Mouse (Mus musculus): ENCODE results near the gene Capn13.
A peak's percentile ranks its signal among the peaks of the same experiment; 100 is the strongest.
"Not testable (repeated sequence)": the region's sequence is repeated elsewhere in the genome, so short reads cannot be mapped to it uniquely, and the experiment has no call there.

Gene Capn13

GRCm38 (mm10) chr17:73277770-73278169 lies 122.9 kb downstream of the Capn13 start:
- DNase-seq (ENCODE audit: low read depth, low spot score) = peak; percentile 25

- DNase-seq (ENCODE audit: low read depth, low spot score) = no peak
Observed at GRCm38 (mm10) chr17:73275066-73275465, 125.6 kb downstream of the Capn13 start.

GRCm38 (mm10) chr17:73273809-73274208 lies 126.9 kb downstream of the Capn13 start:
- DNase-seq (ENCODE audit: low read depth, low spot score) = no peak

GRCm38 (mm10) chr17:73271797-73272600 lies 128.7 kb downstream of the Capn13 start:
- no peak for DNase-seq (ENCODE audit: low read depth, low spot score)

GRCm38 (mm10) chr17:73270871-73271796 lies 129.5 kb downstream of the Capn13 start:
- DNase-seq (ENCODE audit: low read depth, low spot score) = no peak

GRCm38 (mm10) chr17:73263077-73263501 lies 137.6 kb downstream of the Capn13 start:
- peak; percentile 85 for DNase-seq (ENCODE audit: low read depth, low spot score)

GRCm38 (mm10) chr17:73262558-73262957 lies 138.1 kb downstream of the Capn13 start:
- peak; percentile 6 for DNase-seq (ENCODE audit: low read depth, low spot score)

GRCm38 (mm10) chr17:73259258-73259657 lies 141.4 kb downstream of the Capn13 start:
- DNase-seq (ENCODE audit: low read depth, low spot score) = not testable (repeated sequence)

- no peak for DNase-seq (ENCODE audit: low read depth, low spot score)
Observed at GRCm38 (mm10) chr17:73258620-73259019, 142.0 kb downstream of the Capn13 start.
